Mouse (Mus musculus): ENCODE measurements around the gene Aacs. TPM values are rescaled to one million over a fixed set of nuclear protein-coding genes. Genes with fewer than 3 reads are reported as not detected.

Gene Aacs
- polyA plus RNA-seq, 1 experiment from 2014 or later, result 36.8 TPM

DNA sequence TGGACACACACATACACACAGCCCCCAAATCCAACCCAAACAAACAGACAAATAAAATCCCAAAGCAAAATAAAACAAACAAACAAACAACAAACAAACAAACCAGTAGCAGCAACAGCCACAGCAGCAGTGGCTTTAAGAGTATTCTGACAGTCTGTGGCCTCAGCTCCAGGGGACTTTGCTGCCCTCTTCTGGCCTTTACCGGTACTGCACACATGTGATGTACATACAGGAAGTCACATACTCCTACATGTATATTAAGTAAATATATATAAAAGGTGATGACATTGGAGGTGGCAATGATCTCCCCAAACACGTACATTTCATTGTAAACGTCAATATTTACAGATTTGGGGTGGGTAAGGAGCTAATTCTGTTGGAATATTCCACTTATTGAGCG is 50.9 kb downstream of the Aacs start:
- H3K4me1 ChIP-seq, result peaks cover under 1% of the 10 kb centered on the region; the same call in 1 of the 2 replicates
- H3K4me3 ChIP-seq, result no peak overlapping the region
- H3K4me2 ChIP-seq, result no peak overlapping the region
- no peak overlapping the region for H3K9ac ChIP-seq
- H3K9me3 ChIP-seq, result no peaks in the 10 kb centered on the region
- no peak overlapping the region for H3K27ac ChIP-seq
- H3K36me3 ChIP-seq, result no peaks in the 10 kb centered on the region
- peaks cover 29% of the 10 kb centered on the region for H3K27me3 ChIP-seq
- 72% methylated on average over 4 of the region's 4 CpGs for WGBS
- no peak for ATAC-seq (ENCODE audit: borderline replicate concordance, extremely low read depth, low FRiP score, low TSS enrichment)

DNA sequence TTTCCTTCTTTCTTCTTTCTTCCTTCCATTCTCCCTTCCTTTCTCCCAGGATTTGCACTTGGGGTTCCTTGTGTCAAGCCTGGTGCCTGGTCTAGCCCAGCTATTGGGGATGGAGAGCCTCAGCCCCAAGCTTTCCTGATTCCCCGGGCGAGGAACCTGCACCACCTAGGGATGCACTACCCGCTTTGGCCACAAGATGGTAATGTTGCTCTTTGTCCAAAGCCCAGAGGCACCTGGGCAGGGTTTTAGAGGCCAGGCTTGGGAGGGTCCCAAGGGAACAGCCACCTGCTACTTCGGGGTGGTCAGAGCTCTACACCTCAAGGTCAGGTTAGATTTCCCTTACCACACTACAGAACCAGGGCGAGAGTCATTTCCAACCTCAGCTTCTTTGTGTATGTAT is 53.5 kb downstream of the Aacs start:
- 3% methylated on average over 5 of the region's 5 CpGs for WGBS
- Histone ChIP-seq H3K9ac (no peak overlapping the region), H3K9me3 (no peaks in the 10 kb centered on the region), H3K4me1 (peaks cover 10% of the 10 kb centered on the region; the same call in 1 of the 2 replicates), H3K36me3 (no peaks in the 10 kb centered on the region), H3K4me2 (no peak overlapping the region), H3K27ac (no peak overlapping the region), H3K4me3 (no peak overlapping the region), H3K27me3 (peaks cover 55% of the 10 kb centered on the region)
- ATAC-seq (ENCODE audit: borderline replicate concordance, extremely low read depth, low FRiP score, low TSS enrichment), result no peak

DNA sequence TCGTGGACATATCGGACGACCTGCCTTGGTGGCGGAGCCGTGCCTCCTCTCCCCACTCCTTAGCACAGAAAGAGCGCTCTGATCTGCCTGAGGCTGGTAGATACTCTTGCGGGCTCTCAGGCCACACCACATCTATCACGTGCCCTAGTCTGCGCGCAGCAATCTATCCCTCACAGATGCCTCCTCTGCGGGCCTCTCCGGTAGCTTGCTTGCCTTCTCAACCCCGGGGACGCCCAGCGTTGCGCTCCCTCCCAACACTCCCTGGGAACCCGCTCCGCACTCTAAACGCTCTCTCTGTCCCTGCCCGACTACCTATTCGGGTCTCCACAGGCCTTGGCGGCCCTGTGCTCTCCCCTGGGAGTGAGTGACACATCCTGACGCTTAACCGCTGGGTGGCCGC is 56.0 kb downstream of the Aacs start, which contains the start of gene Tmem132b:
Tmem132b (plus strand) TSS at position 141 of the 400 bp plus-strand sequence.
- no peak within 1 kb of the TSS for H3K9ac ChIP-seq
- peaks cover 80% of the 10 kb centered on the region for H3K27me3 ChIP-seq
- H3K4me3 ChIP-seq, result peak within 1 kb of the TSS; percentile 40
- peaks cover 10% of the 10 kb centered on the region; the same call in 1 of the 2 replicates for H3K4me1 ChIP-seq
- H3K9me3 ChIP-seq, result no peaks in the 10 kb centered on the region
- peak within 1 kb of the TSS; percentile 79 for H3K4me2 ChIP-seq
- no peak within 1 kb of the TSS for H3K27ac ChIP-seq
- WGBS, result 2% methylated on average over 22 of the region's 25 CpGs
- ATAC-seq (ENCODE audit: borderline replicate concordance, extremely low read depth, low FRiP score, low TSS enrichment), result 0 out of 2 replicates have a peak, but pooled peaks have one; percentile 16
- H3K36me3 ChIP-seq, result no peaks in the 10 kb centered on the region

DNA sequence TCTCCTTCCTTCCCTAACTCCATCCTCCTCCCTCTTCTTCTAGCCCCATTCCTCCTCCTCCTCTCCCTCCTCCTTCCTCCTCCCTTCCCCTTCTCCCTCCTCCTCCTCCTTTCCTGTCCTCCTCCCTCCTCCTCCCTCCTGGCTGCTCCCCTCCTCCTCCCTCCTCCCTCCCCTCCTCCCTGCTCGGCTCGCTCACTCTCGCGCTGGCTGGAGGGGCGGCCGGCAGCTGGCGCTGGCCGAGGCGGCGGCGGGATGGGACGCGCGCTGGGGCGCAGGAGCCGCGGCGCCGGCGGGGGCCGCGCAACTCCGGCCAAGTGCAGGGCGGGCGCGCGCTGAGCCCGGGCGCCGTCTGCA is 56.6 kb downstream of the Aacs start:
- Histone ChIP-seq H3K9me3 (no peaks in the 10 kb centered on the region), H3K36me3 (no peaks in the 10 kb centered on the region), H3K9ac (no peak overlapping the region), H3K4me3 (peak overlapping the region; percentile 40), H3K4me1 (peaks cover 10% of the 10 kb centered on the region; the same call in 1 of the 2 replicates), H3K4me2 (peak overlapping the region; percentile 79), H3K27me3 (peaks cover 82% of the 10 kb centered on the region), H3K27ac (no peak overlapping the region)
- 0% methylated on average over 30 of the region's 30 CpGs for WGBS
- ATAC-seq (ENCODE audit: borderline replicate concordance, extremely low read depth, low FRiP score, low TSS enrichment), result peak; percentile 52; the same call in 1 of the 2 replicates

DNA sequence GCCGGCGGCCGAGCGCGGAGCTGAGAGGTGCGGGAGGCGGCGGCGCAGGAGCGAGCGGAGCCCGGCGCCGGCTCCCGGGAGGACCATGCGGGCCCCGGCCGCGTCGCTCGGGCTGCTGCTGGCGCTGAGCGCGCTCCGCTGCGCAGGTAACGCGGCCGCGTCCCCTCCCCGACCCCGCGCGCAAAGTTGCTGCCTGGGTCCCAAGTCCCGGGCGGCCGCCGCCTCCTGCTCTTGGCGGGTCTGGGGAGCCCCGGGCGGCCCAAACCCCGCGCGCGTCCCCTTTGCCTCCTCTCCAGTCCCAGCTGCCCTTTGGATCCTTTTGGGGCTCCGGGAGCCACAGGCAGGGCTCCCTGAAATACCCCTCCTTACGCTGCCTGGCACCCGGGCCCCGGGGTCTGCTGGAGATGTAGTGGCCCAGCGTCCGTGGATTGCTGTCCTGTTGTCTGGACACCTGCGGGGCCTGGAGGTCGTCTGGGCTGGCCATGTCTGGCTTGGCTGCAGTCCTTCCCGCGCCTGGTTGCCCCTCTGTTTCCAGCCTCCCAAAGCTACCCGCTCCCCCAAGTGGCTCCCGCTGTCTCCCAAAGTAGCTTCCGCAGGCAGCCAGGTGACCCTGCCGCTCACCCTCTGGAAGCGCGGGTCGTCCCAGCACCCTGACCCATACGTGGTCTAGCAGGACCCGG is 57.1 kb downstream of the Aacs start:
- H3K27ac ChIP-seq, result no peak overlapping the region
- H3K27me3 ChIP-seq, result peaks cover 87% of the 10 kb centered on the region
- ATAC-seq (ENCODE audit: borderline replicate concordance, extremely low read depth, low FRiP score, low TSS enrichment), result no peak
- no peaks in the 10 kb centered on the region for H3K9me3 ChIP-seq
- peak overlapping the region; percentile 40 for H3K4me3 ChIP-seq
- H3K9ac ChIP-seq, result no peak overlapping the region
- H3K4me2 ChIP-seq, result peak overlapping the region; percentile 79
- no peaks in the 10 kb centered on the region for H3K36me3 ChIP-seq
- WGBS, result under 1% methylated on average over 43 of the region's 64 CpGs
- peaks cover 10% of the 10 kb centered on the region; the same call in 1 of the 2 replicates for H3K4me1 ChIP-seq

DNA sequence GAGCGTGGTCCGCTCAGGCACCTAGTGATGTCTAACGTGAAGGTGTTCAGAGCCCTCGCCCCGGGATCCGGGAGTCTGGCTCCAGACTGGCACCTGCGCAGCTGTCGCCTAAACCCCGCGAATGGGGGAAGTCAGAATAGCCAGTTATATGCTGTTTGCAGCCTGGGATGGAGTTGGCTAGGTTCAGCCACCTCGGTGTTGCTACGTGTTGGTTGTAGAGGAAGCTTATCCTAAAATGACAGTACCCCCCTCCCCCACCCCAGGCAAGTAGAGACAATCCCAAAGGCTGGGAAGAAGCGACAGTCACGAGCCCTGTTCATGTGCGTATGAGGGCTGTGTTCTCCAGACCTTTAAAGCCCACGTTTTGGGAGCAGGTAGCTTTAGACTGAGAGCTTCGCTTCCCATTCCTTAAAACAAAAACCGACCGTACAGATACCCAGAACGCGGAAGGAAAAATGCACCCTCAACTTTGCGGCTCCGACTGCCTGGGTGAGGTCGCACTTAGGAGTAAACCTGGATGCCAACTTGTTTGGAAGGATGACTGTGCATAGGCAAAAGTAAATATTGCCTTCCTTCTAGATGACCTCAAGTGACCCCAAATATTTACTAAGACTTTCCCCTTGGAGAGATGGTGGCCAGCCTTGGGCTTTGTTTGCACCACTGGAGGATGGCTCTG is 57.7 kb downstream of the Aacs start:
- Histone ChIP-seq H3K9ac (no peak overlapping the region), H3K27ac (no peak overlapping the region), H3K4me2 (peak overlapping the region; percentile 79)

DNA sequence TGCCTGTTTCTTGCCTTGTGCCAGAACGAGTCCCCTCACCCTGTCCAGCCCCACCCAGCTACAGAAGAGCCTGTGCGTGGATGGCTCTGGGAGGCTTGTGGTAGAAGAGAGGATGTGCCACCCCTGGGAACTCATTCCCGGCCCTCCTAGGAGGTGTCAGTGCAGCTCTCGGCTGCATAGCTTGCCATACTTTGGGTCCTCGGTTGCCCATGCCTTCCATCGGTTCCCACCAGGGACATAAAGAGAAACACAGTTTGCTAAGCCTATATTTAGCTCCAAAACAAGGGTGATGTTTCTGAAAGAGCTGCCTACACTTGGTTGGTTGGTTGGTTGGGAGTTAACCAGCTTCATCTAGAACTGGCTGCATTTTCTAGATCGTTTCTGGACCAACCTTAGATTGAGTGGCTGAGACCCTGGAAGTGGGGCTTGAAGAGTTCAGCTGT is 58.6 kb downstream of the Aacs start:
- Histone ChIP-seq H3K4me2 (no peak overlapping the region), H3K9me3 (no peaks in the 10 kb centered on the region), H3K36me3 (no peaks in the 10 kb centered on the region), H3K4me1 (peaks cover 10% of the 10 kb centered on the region; the same call in 1 of the 2 replicates), H3K4me3 (no peak overlapping the region), H3K27ac (no peak overlapping the region), H3K27me3 (peaks cover 79% of the 10 kb centered on the region), H3K9ac (no peak overlapping the region)
- WGBS, result 8% methylated on average over 7 of the region's 7 CpGs
- ATAC-seq (ENCODE audit: borderline replicate concordance, extremely low read depth, low FRiP score, low TSS enrichment), result no peak

More for the DNA sequence above, 57.7 kb downstream of the Aacs start:
- no peak for ATAC-seq (ENCODE audit: borderline replicate concordance, extremely low read depth, low FRiP score, low TSS enrichment)
- H3K36me3 ChIP-seq, result no peaks in the 10 kb centered on the region
- H3K4me3 ChIP-seq, result no peak overlapping the region
- H3K27me3 ChIP-seq, result peaks cover 86% of the 10 kb centered on the region
- no peaks in the 10 kb centered on the region for H3K9me3 ChIP-seq
- 1% methylated on average over 24 of the region's 24 CpGs for WGBS
- H3K4me1 ChIP-seq, result peaks cover 10% of the 10 kb centered on the region; the same call in 1 of the 2 replicates

DNA sequence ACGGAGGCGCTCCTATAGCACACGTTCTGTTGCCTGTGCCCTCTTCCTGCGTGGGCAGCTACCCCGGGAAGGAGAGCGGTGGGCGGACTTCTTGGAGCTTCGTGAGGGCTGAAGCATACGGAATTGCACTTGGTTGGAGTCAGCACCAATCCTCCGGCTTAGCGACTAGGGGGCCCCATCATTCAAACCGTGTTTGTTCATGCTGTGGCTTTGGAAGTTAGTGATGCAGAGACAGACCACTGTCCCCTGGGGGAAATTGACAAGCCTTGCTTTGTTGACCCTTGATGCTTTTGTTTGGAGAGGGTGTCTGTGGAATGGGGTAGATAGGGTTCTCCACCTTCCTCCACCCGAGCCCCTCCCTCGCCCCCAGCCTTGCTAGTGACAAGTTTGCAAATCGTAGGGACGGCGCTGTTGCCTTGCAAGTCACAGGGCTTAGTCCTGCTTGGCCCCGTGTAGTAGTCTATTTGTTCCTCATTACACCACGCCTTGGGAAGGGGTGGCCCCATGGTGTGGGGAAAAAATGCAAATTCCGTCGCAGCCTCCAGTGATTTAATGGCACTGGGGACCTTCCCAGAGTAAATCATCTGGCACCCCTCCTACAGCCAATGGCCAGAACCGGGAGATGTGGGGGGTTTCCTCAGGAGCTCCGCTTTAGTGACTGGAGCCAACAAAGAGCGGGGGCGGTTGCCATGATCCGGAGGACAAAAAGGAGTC is 59.2 kb downstream of the Aacs start:
- peaks cover 73% of the 10 kb centered on the region for H3K27me3 ChIP-seq
- 2% methylated on average over 26 of the region's 26 CpGs for whole genome bisulfite sequencing
- H3K4me1 ChIP-seq, result peaks cover 10% of the 10 kb centered on the region; the same call in 1 of the 2 replicates
- no peak overlapping the region for H3K9ac ChIP-seq
- no peak for ATAC-seq (ENCODE audit: borderline replicate concordance, extremely low read depth, low FRiP score, low TSS enrichment)
- no peak overlapping the region for H3K4me2 ChIP-seq
- H3K27ac ChIP-seq, result no peak overlapping the region
- no peak overlapping the region for H3K4me3 ChIP-seq
- H3K36me3 ChIP-seq, result no peaks in the 10 kb centered on the region
- no peaks in the 10 kb centered on the region for H3K9me3 ChIP-seq

DNA sequence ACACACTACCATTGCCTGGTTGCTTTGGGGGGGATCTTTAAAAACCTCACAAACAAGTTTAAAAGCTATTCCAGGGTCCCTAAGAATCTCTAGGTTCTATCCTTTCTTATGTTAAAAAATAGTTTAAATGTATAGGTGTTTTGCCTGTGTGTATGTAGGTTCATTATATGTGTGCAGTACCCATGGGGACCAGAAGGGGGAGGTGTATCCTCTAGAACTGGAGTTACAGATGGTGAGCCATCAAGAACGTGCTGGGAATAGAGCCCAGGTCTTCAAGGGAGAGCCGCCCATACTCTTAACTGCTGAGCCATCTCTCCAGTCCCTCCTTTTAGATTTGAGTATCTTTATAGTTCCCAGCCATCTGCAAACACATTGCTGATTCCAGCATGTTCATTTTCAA is 69.5 kb downstream of the Aacs start:
- H3K4me1 ChIP-seq, result no peaks in the 10 kb centered on the region

DNA sequence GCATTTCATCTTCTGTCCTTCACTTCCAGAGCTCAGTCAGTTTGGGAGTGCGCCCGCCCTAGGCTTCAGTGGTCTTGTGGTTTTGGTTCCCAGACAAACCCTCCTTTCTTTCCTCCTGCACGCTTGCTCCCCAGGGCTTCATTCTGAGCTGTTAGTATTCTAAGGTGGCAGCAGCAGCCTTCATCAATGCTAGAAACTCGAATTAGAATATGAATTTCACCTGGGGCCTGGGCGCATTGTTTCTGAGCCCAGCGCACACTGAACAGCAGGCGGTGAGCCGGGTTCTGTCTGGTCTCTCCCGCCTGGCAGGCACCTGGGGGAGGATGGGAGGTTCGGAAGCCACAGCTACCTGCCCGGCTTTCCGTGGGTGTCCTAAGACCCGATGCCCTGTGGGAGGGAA is 70.7 kb downstream of the Aacs start:
- Histone ChIP-seq H3K36me3 (no peaks in the 10 kb centered on the region), H3K27me3 (no peaks in the 10 kb centered on the region), H3K9me3 (no peaks in the 10 kb centered on the region), H3K4me3 (no peak overlapping the region), H3K9ac (no peak overlapping the region), H3K4me1 (no peaks in the 10 kb centered on the region), H3K4me2 (no peak overlapping the region), H3K27ac (no peak overlapping the region)
- WGBS, result 28% methylated on average over 13 of the region's 13 CpGs
- ATAC-seq (ENCODE audit: borderline replicate concordance, extremely low read depth, low FRiP score, low TSS enrichment), result no peak

More for the DNA sequence above, 69.5 kb downstream of the Aacs start:
- Histone ChIP-seq H3K9ac (no peak overlapping the region), H3K4me2 (no peak overlapping the region), H3K27me3 (no peaks in the 10 kb centered on the region), H3K4me3 (no peak overlapping the region), H3K27ac (no peak overlapping the region), H3K36me3 (no peaks in the 10 kb centered on the region), H3K9me3 (no peaks in the 10 kb centered on the region)
- WGBS, result 86% methylated on average over 2 of the region's 2 CpGs
- no peak for ATAC-seq (ENCODE audit: borderline replicate concordance, extremely low read depth, low FRiP score, low TSS enrichment)

DNA sequence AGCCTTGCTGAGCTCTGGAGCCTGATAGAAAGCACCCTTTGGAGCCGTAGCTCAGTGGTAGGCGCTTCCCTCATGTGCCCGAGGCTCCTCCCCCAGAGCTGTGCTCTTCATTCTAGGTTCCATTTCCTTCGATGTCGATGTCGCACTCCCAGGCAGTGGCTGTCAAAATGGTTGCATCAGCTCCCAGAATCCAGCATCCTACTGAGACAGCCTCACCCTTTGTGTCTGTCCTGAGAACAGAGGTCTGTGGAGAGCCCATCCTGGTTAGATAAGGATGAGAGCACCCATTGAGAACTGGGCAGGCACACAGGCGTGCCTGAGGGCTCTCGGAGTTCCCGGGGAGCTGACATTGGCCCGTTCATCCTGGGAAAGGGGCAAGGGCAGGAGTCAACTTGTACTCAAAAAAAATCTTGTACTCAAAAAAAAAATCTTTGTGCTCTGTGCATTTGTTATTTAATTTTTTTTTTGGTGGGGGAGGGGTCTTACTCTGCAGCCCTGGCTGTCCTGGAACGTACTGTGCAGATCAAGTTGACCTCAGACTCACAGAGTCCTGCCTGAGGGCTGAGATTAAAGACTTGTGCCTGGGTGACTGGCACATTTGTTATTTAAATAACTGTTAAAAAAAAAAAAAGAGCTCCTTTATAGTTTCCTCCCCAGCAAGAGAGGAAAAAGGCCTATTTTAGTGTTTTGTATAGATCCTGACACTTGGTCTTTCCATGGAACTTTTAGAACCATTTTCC is 74.3 kb downstream of the Aacs start:
- Histone ChIP-seq H3K4me3 (no peak overlapping the region), H3K36me3 (no peaks in the 10 kb centered on the region), H3K27ac (no peak overlapping the region), H3K9me3 (no peaks in the 10 kb centered on the region), H3K4me2 (no peak overlapping the region), H3K27me3 (no peaks in the 10 kb centered on the region), H3K4me1 (no peaks in the 10 kb centered on the region), H3K9ac (no peak overlapping the region)
- WGBS, result 27% methylated on average over 11 of the region's 11 CpGs
- no peak for ATAC-seq (ENCODE audit: borderline replicate concordance, extremely low read depth, low FRiP score, low TSS enrichment)

Measured in lung, embryonic 15.5 days (tissue).